Mouse (Mus musculus): Measurements from ENCODE around the gene Hist2h2ac. TPM values are rescaled to one million over a fixed set of nuclear protein-coding genes. Genes with fewer than 3 reads are reported as not detected.

Hist2h2ac gene
- polyA plus RNA-seq, 1 experiment from 2014 or later = 12.6 TPM

GRCm38 (mm10) chr3:96236834-96237334, 16.2 kb upstream of the Hist2h2ac start:
- peak overlapping the region; percentile 89 for H3K27ac ChIP-seq (replicated peaks; ENCODE audit: low read depth, low read length)
- H3K9me3 ChIP-seq (ENCODE audit: control insufficient read depth, low read length) = no peaks in the 10 kb centered on the region
- peak overlapping the region; percentile 60 for H3K4me2 ChIP-seq (ENCODE audit: low read depth, severe bottlenecking)
- 0 out of 2 replicates have a peak, but pooled peaks cover 5% of the 10 kb centered on the region for H3K4me1 ChIP-seq (ENCODE audit: control insufficient read depth, insufficient read depth, low read length)
- peak overlapping the region; percentile 40 for H3K4me3 ChIP-seq (ENCODE audit: low read depth, low read length)
- H3K36me3 ChIP-seq (ENCODE audit: control insufficient read depth, insufficient read depth, low read length) = no peaks in the 10 kb centered on the region
- DNase-seq (ENCODE audit: low spot score) (no peak), ATAC-seq (ENCODE audit: insufficient number of reproducible peaks, low FRiP score, low TSS enrichment, low read depth) (no peak)
- peak overlapping the region; percentile 78; the same call in 1 of the 2 replicates for H3K9ac ChIP-seq (ENCODE audit: low read length)
- WGBS = 83% methylated on average over 4 of the region's 4 CpGs
- no peaks in the 10 kb centered on the region for H3K27me3 ChIP-seq (ENCODE audit: control insufficient read depth, insufficient read depth, low read length)

GRCm38 (mm10) chr3:96235836-96236235, 15.2 kb upstream of the Hist2h2ac start:
- Histone ChIP-seq H3K9me3 (ENCODE audit: control insufficient read depth, low read length) (no peaks in the 10 kb centered on the region), H3K4me1 (ENCODE audit: control insufficient read depth, insufficient read depth, low read length) (0 out of 2 replicates have a peak, but pooled peaks cover 4% of the 10 kb centered on the region), H3K4me3 (ENCODE audit: low read depth, low read length) (no peak overlapping the region), H3K27me3 (ENCODE audit: control insufficient read depth, insufficient read depth, low read length) (no peaks in the 10 kb centered on the region), H3K4me2 (ENCODE audit: low read depth, severe bottlenecking) (no peak overlapping the region), H3K9ac (ENCODE audit: low read length) (no peak overlapping the region), H3K27ac (replicated peaks; ENCODE audit: low read depth, low read length) (no peak overlapping the region), H3K36me3 (ENCODE audit: control insufficient read depth, insufficient read depth, low read length) (no peaks in the 10 kb centered on the region)
- ATAC-seq (ENCODE audit: insufficient number of reproducible peaks, low FRiP score, low TSS enrichment, low read depth) (no peak), DNase-seq (ENCODE audit: low spot score) (no peak)
- 77% methylated on average over 3 of the region's 3 CpGs for WGBS

- Histone ChIP-seq H3K36me3 (ENCODE audit: control insufficient read depth, insufficient read depth, low read length) (no peaks in the 10 kb centered on the region), H3K4me1 (ENCODE audit: control insufficient read depth, insufficient read depth, low read length) (0 out of 2 replicates have a peak, but pooled peaks cover 3% of the 10 kb centered on the region), H3K4me2 (ENCODE audit: low read depth, severe bottlenecking) (no peak overlapping the region), H3K27me3 (ENCODE audit: control insufficient read depth, insufficient read depth, low read length) (no peaks in the 10 kb centered on the region), H3K9ac (ENCODE audit: low read length) (no peak overlapping the region), H3K27ac (replicated peaks; ENCODE audit: low read depth, low read length) (no peak overlapping the region), H3K9me3 (ENCODE audit: control insufficient read depth, low read length) (no peaks in the 10 kb centered on the region), H3K4me3 (ENCODE audit: low read depth, low read length) (no peak overlapping the region)
- 88% methylated on average over 2 of the region's 2 CpGs for WGBS
- DNase-seq (ENCODE audit: low spot score) (no peak), ATAC-seq (ENCODE audit: insufficient number of reproducible peaks, low FRiP score, low TSS enrichment, low read depth) (no peak)
Observed at GRCm38 (mm10) chr3:96234914-96235313, 14.2 kb upstream of the Hist2h2ac start.

GRCm38 (mm10) chr3:96231758-96232120, 11.1 kb upstream of the Hist2h2ac start:
- Histone ChIP-seq H3K4me1 (ENCODE audit: control insufficient read depth, insufficient read depth, low read length) (no peaks in the 10 kb centered on the region), H3K4me3 (ENCODE audit: low read depth, low read length) (no peak overlapping the region), H3K9me3 (ENCODE audit: control insufficient read depth, low read length) (no peaks in the 10 kb centered on the region), H3K36me3 (ENCODE audit: control insufficient read depth, insufficient read depth, low read length) (no peaks in the 10 kb centered on the region), H3K27me3 (ENCODE audit: control insufficient read depth, insufficient read depth, low read length) (no peaks in the 10 kb centered on the region), H3K9ac (ENCODE audit: low read length) (no peak overlapping the region), H3K4me2 (ENCODE audit: low read depth, severe bottlenecking) (no peak overlapping the region), H3K27ac (replicated peaks; ENCODE audit: low read depth, low read length) (no peak overlapping the region)
- ATAC-seq (ENCODE audit: insufficient number of reproducible peaks, low FRiP score, low TSS enrichment, low read depth) = no peak
- DNase-seq (ENCODE audit: low spot score) = no peak
- whole genome bisulfite sequencing = 63% methylated on average over 2 of the region's 2 CpGs

- H3K4me2 ChIP-seq (ENCODE audit: low read depth, severe bottlenecking) = no peak overlapping the region
- H3K9me3 ChIP-seq (ENCODE audit: control insufficient read depth, low read length) = no peaks in the 10 kb centered on the region
- no peaks in the 10 kb centered on the region for H3K36me3 ChIP-seq (ENCODE audit: control insufficient read depth, insufficient read depth, low read length)
- ATAC-seq (ENCODE audit: insufficient number of reproducible peaks, low FRiP score, low TSS enrichment, low read depth) = no peak
- H3K9ac ChIP-seq (ENCODE audit: low read length) = no peak overlapping the region
- 77% methylated on average over 4 of the region's 4 CpGs for WGBS
- DNase-seq (ENCODE audit: low spot score) = no peak
- no peak overlapping the region for H3K27ac ChIP-seq (replicated peaks; ENCODE audit: low read depth, low read length)
- H3K27me3 ChIP-seq (ENCODE audit: control insufficient read depth, insufficient read depth, low read length) = no peaks in the 10 kb centered on the region
- no peak overlapping the region for H3K4me3 ChIP-seq (ENCODE audit: low read depth, low read length)
- no peaks in the 10 kb centered on the region for H3K4me1 ChIP-seq (ENCODE audit: control insufficient read depth, insufficient read depth, low read length)
Observed at GRCm38 (mm10) chr3:96230910-96231757, 10.5 kb upstream of the Hist2h2ac start.

GRCm38 (mm10) chr3:96230404-96230803, 9.7 kb upstream of the Hist2h2ac start:
- no peak overlapping the region for H3K9ac ChIP-seq (ENCODE audit: low read length)
- ATAC-seq (ENCODE audit: insufficient number of reproducible peaks, low FRiP score, low TSS enrichment, low read depth) (no peak), DNase-seq (ENCODE audit: low spot score) (no peak)
- H3K4me1 ChIP-seq (ENCODE audit: control insufficient read depth, insufficient read depth, low read length) = no peaks in the 10 kb centered on the region
- no peaks in the 10 kb centered on the region for H3K27me3 ChIP-seq (ENCODE audit: control insufficient read depth, insufficient read depth, low read length)
- H3K27ac ChIP-seq (replicated peaks; ENCODE audit: low read depth, low read length) = no peak overlapping the region
- WGBS = 85% methylated on average over 2 of the region's 2 CpGs
- no peaks in the 10 kb centered on the region for H3K36me3 ChIP-seq (ENCODE audit: control insufficient read depth, insufficient read depth, low read length)
- H3K4me3 ChIP-seq (ENCODE audit: low read depth, low read length) = no peak overlapping the region
- no peaks in the 10 kb centered on the region for H3K9me3 ChIP-seq (ENCODE audit: control insufficient read depth, low read length)
- no peak overlapping the region for H3K4me2 ChIP-seq (ENCODE audit: low read depth, severe bottlenecking)

- H3K9ac ChIP-seq (ENCODE audit: low read length) = no peak overlapping the region
- H3K4me3 ChIP-seq (ENCODE audit: low read depth, low read length) = no peak overlapping the region
- 56% methylated on average over 2 of the region's 2 CpGs for WGBS
- no peaks in the 10 kb centered on the region for H3K4me1 ChIP-seq (ENCODE audit: control insufficient read depth, insufficient read depth, low read length)
- no peaks in the 10 kb centered on the region for H3K27me3 ChIP-seq (ENCODE audit: control insufficient read depth, insufficient read depth, low read length)
- ATAC-seq (ENCODE audit: insufficient number of reproducible peaks, low FRiP score, low TSS enrichment, low read depth) = no peak
- H3K4me2 ChIP-seq (ENCODE audit: low read depth, severe bottlenecking) = no peak overlapping the region
- no peak for DNase-seq (ENCODE audit: low spot score)
- no peaks in the 10 kb centered on the region for H3K36me3 ChIP-seq (ENCODE audit: control insufficient read depth, insufficient read depth, low read length)
- no peaks in the 10 kb centered on the region for H3K9me3 ChIP-seq (ENCODE audit: control insufficient read depth, low read length)
- no peak overlapping the region for H3K27ac ChIP-seq (replicated peaks; ENCODE audit: low read depth, low read length)
Observed at GRCm38 (mm10) chr3:96228828-96229227, 8.1 kb upstream of the Hist2h2ac start.

GRCm38 (mm10) chr3:96226695-96227648, 6.3 kb upstream of the Hist2h2ac start:
- no peak for ATAC-seq (ENCODE audit: insufficient number of reproducible peaks, low FRiP score, low TSS enrichment, low read depth)
- Histone ChIP-seq H3K4me3 (ENCODE audit: low read depth, low read length) (no peak overlapping the region), H3K4me2 (ENCODE audit: low read depth, severe bottlenecking) (no peak overlapping the region), H3K27me3 (ENCODE audit: control insufficient read depth, insufficient read depth, low read length) (no peaks in the 10 kb centered on the region), H3K27ac (replicated peaks; ENCODE audit: low read depth, low read length) (no peak overlapping the region), H3K36me3 (ENCODE audit: control insufficient read depth, insufficient read depth, low read length) (no peaks in the 10 kb centered on the region), H3K9ac (ENCODE audit: low read length) (no peak overlapping the region), H3K9me3 (ENCODE audit: control insufficient read depth, low read length) (no peaks in the 10 kb centered on the region), H3K4me1 (ENCODE audit: control insufficient read depth, insufficient read depth, low read length) (peaks cover 7% of the 10 kb centered on the region; the same call in 1 of the 2 replicates)
- DNase-seq (ENCODE audit: low spot score) = no peak
- 69% methylated on average over 8 of the region's 8 CpGs for WGBS
